Mouse (Mus musculus): ENCODE results near the gene Aicda.

Aicda gene

DNA sequence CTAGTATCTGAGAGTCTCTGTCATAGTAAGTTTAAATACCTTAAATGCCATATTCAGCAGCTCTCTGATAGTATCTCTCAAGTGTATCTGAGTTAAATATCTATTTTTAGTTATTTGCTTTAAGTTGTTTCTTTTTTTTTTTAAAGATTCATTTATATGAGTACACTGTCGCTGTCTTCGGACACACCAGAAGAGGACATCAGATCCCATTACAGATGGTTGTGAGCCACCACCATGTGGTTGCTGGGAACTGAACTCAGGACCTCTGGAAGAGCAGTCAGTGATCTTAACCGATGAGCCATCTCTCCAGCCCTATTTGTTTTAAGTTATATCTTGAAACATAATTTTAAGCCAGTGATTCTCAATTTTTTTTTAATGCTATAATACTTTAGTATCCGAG is 47.4 kb downstream of the Aicda start:
- DNase-seq (ENCODE audit: low spot score): no peak

DNA sequence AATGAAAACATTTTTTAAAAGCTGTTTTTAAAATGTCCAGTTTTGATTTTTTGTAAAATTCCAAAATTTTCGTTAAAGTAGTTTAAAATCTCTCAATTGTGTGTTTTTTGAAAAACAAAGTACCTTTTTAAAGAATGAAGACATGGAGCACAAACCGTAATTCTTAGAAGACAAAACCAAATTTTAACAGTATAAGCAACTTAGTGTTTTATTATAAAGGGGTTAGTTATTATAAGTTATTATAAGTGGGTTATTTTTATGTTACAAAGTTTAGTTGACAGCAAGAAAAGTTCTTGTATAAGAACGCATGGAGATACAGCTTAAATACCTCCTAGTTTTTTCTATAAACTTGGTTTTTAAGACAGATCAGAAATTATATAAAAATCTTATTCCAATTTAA is 48.0 kb downstream of the Aicda start:
- no peak for DNase-seq (ENCODE audit: low spot score)

DNA sequence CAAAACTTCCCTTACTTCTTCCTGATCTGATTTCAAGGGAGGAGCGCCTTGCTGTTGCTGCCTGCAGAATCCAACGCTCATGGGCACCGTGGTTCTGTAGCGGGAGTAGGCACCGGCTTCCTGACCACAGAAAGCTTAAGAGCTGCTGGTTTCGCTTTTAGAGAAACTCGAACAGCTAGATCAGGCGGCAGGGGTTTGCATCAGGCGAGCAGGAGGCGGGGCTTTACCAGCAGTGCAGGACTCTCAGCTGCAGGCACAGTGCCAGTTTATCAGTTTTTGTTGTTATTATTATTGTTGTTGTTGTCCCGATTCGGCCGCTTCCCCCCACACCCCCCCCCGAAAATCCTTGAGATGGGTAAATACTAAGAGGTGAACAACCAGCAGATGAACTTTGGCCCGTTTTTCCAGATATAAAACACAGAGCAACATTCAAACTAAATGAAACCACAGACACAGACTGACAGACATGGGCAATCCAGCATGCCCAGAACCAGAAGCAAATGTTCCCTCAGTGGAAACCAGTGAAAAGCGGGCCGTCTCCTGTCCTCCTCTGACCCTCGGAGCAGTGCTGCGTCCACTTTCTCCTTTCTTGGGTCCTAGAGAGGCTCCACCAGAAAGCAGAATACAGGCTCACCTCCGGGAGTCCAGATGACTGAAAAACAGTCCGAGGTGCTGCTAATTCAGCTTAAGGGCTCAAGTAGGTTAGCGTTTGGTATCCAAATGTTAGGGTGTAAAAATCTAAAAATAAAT is 48.8 kb downstream of the Aicda start, which contains the start of gene Apobec1:
TSS of gene Apobec1 (minus strand) at position 203 of the 750 bp plus-strand sequence.
- DNase-seq (ENCODE audit: low spot score): peak; percentile 58

DNA sequence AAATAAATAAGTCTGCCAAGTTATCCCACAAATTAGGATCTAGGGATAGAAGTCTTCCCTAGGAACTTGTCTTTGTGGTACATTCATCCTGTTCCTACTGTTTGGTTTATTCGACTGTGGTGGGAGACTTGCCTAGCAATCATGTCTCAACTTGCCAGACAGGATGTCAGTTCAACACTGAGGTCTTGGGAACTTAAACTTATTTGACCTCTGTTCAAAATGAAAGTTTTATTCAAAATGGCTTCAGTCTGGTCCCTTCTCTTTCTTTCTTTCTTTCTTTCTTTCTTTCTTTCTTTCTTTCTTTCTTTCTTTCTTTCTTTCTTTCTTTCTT is 49.4 kb downstream of the Aicda start:
- no peak for DNase-seq (ENCODE audit: low spot score)

DNA sequence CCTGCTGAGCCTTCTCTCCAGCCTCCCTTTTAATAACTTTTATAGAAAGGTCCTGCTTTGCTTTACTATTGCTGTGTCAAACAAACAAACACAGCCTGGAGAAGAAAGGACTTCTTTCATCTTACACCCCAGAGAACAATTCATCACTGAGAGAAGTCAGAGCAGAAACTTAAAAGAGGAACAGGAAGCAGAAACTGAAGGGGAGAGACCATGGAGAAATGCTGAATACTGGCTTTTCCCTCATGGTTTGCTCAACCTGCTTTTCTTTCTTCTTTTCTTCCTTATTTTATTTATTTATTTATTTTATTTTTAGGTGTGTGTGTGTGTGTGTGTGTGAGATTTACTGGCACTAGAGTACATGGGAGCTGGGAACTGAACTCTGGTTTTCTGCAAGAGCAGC is 50.7 kb downstream of the Aicda start:
- no peak for DNase-seq (ENCODE audit: low spot score)

DNA sequence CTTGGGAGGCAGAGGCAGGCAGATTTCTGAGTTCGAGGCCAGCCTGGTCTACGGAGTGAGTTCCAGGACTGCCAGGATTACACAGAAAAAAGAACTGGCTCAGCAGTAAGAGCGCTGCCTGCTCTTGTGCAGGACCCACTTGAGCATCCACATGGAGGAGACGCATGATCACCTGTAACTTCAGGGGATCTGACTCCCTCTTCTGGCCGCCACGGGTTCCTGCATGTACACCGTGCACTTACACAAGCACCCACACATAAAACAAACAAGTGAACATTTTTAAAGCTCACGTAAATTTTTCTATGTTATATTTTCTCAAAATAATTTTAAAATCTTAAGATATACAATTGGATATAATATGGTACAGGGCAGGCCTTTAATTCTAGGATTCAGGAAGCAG is 51.9 kb downstream of the Aicda start:
- no peak for DNase-seq (ENCODE audit: low spot score)

DNA sequence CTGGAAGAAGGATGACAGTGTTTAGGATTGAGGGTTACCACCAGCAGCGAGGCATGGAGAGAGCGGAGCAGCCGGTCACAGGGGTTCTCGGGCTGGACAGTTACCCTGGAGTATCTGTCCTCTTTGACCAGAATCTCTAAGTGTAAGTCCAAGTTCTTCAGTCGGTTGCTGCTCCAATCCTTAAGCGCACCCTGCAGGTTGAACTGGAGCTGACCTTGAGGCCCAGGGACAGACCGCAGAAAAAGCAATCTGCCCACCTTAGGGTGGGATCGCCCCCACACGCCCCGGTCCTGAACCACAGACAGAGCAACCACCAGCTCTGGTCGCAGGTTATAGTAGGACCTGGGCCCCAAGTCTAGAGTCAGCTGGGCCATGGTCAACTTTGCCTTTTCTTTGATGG is 53.1 kb downstream of the Aicda start:
- no peak for DNase-seq (ENCODE audit: low spot score)

DNA sequence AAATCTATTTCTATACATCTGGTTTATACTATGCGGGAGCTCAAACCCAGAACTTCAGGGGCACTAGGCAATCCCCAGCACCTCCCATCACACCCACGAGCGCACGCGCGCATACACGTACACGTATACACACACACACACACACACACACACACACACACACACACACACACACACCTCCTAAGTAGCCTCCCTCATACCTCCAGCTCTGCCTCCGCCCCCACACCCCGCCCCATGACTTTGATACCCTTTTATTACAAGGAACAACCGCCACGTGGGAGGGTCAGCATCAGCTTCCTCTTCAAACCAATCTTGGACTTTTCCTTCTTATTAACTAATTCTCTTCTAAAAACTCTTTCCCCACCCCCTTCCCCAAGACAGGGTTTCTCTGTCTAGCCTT is 54.1 kb downstream of the Aicda start:
- no peak for DNase-seq (ENCODE audit: low spot score)

DNA sequence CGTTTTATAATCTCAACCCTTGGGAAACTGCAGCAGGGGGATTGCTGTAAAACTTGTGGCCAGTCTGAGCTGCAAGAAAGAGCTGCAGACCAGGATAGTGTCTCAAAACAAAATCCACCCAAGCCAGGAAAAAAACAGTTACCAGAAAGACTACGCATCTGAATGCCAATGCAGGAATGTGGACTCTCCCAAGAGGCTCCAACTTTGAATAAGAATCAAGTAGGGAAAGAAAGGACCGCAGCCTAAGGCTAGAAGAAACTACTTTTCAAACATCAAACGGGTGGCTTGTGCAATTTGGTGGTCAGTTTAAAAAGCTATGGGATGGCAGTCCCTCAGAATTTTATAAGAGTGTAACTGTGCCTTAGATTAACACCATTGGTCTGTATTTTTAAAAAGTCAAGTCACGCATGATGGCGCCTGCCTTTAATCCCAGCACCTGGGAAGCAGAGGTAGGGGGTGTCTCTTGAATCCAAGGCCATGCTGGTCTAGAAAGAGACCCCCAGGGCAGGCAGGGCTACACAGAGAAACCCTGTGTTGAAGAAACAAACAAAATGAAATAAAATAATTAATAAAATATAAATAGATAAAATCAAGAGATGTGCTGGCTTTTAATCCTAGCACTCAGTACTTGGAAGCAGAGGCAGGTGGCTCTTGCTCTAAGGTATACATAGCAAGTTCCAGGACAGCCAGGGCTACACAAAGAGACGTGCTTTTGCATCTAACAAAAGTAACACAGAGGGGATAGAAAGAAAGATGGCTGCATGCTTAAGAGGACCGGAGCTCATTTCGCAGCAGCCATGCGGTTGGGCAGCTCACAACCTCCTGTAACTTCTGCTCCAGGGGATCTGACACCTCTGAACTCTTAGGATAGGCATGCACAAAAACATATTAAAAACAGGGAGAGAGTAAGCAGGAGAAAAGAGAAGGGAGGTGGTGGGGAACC is 55.1 kb downstream of the Aicda start:
- DNase-seq (ENCODE audit: low spot score): no peak

DNA sequence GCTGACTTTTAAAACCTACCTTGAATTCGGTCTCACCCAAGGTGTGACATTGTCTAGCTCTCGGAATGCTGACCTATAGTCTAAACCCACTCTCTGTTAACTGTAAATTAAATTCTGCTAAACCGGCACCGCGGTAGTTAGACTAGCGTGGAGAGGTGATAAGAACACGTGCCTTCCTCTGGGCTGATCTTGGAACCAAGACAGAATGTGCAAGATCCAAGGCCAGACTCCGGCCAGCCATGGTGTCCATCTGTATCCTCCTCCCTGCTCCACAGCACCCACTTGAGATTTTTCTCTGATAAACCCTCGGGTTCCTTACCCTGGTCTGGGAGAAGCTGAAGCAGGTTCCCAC is 55.8 kb downstream of the Aicda start:
- no peak for DNase-seq (ENCODE audit: low spot score)

DNA sequence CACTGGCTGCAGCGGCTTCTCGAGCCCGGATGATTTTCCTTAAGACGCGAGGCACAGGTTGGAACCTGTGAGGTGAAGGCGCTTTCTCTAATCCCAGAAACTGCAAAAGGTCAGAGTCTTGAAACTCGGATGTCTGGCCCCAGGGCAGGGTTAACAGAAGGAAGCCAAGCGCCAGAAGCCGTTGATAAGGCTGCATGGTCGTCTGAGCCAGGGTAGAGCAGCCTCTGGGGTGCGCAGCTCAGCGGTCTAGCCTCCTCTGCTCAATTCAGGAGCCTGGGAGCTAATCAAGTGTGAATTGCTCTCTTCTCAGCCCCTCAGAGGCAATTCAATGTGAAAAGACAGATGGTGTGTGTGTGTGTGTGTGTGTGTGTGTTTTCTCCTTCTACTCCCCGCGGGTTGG is 56.2 kb downstream of the Aicda start, which contains the start of gene Gdf3:
TSS of gene Gdf3 (minus strand) at position 317 of the 400 bp plus-strand sequence.
- no peak for DNase-seq (ENCODE audit: low spot score)

DNA sequence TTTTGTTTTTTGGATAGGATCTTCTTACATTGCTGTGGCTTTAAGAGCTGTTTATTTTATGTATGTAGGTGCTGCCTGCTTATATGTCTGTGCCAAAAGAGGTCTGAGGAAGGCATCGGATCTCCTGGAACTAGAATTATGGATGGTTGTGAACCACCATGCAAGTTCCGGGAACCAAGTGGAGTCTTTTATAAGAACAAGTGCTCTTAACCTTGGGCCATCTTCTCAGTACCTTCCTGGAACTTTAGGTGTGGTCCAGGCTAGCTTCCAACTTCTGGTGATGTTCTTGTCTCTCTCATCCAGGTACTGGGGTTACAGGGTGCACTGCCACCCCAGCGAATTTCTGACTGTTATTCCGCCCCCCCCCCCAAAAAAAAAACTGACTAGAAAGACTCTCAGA is 58.8 kb downstream of the Aicda start:
- no peak for DNase-seq (ENCODE audit: low spot score)

Measured in layer of hippocampus, adult 11-12 months (tissue).